Mouse (Mus musculus) heart, adult 2 months (tissue): Measurements from ENCODE around the gene Tsx.

Experiments used
- CTCF ChIP-seq: fragments of 200-600 bp; IDR thresholded peaks from 2 replicates; pipeline ENCODE4 v1.8.1; 2022; ENCODE audit warnings: antibody characterized with exemption, mild to moderate bottlenecking, moderate library complexity
- EP300 ChIP-seq: fragments of 200-500 bp; IDR thresholded peaks from 2 replicates; pipeline ENCODE4 v1.6.1; 2011; ENCODE audit warnings: low read depth, low read length, control low read depth; ENCODE audit not compliant: insufficient read depth
- POLR2A ChIP-seq: fragments of 200-500 bp; IDR thresholded peaks from 2 replicates; pipeline ENCODE4 v1.6.1; 2011; ENCODE audit warnings: mild to moderate bottlenecking, low read depth, low read length, control low read depth; ENCODE audit not compliant: insufficient read depth

DNA sequence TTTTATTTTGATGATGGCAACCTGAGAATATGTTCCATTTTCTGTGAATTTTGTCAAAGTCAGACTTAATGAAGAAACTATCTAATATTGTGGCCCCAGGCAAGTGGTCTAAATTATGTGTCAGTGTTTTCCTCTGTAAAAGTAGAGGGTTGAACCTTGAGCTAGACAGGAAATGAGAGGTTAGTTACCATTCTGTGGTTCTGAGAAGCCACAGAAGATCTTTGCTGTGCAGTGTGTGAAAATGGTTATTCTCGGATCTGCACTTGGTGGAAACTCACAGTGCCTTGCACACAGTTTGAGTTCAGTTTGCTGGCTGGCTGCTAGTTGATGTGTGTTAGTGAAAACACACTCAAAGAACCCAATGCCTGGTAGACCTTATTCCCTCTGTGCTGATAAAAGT is 20.4 kb upstream of the Tsx start:
- TF ChIP-seq POLR2A (no peak), EP300 (no peak), CTCF (no peak)
